Mouse (Mus musculus) hindbrain, embryonic 11.5 days (tissue): ENCODE measurements around the gene Kif5c. TPM values are rescaled to one million over a fixed set of nuclear protein-coding genes. Genes with fewer than 3 reads are reported as not detected.
A peak's percentile ranks its signal among the peaks of the same experiment; 100 is the strongest.

ENCODE experiments used
- ATAC-seq: fragments of 200-750 bp; cut with Nextera tagmentation; 2 replicates; pipeline ENCODE4 v1.8.0; 2017; ENCODE audit warnings: mild to moderate bottlenecking, moderate TSS enrichment, moderate library complexity; ENCODE audit not compliant: low FRiP score
- DNase-seq: peaks from one replicate; pipeline ENCODE4 v3.0.0-alpha.2; 2015; ENCODE audit warnings: low spot score
- H3K27ac ChIP-seq: fragments of 300-500 bp; sonication (generic); 2 replicates; pipeline ENCODE4 v1.5.1; 2014; ENCODE audit warnings: mild to moderate bottlenecking, low read depth, low read length
- H3K27me3 ChIP-seq: fragments of 300-500 bp; sonication (generic); 2 replicates; pipeline ENCODE4 v1.6.1; 2014; ENCODE audit warnings: mild to moderate bottlenecking, low read length, moderate library complexity, mixed read lengths; ENCODE audit not compliant: control insufficient read depth, insufficient read depth
- H3K36me3 ChIP-seq: fragments of 300-500 bp; sonication (generic); 2 replicates; pipeline ENCODE4 v1.6.1; 2014; ENCODE audit warnings: mild to moderate bottlenecking, low read length, moderate library complexity, mixed read lengths; ENCODE audit not compliant: control insufficient read depth, insufficient read depth
- H3K4me1 ChIP-seq: fragments of 300-500 bp; sonication (generic); replicated peaks from 2 replicates; pipeline ENCODE4 v1.6.1; 2014; ENCODE audit warnings: low read length, mixed read lengths; ENCODE audit not compliant: control insufficient read depth, insufficient read depth
- H3K4me2 ChIP-seq: fragments of 300-500 bp; sonication (generic); replicated peaks from 2 replicates; pipeline ENCODE4 v1.6.1; 2014; ENCODE audit warnings: mild to moderate bottlenecking, low read depth, low read length
- H3K4me3 ChIP-seq: fragments of 300-500 bp; sonication (generic); 2 replicates; pipeline ENCODE4 v1.5.1; 2014; ENCODE audit warnings: low read depth, low read length
- H3K9ac ChIP-seq: fragments of 300-500 bp; sonication (generic); 2 replicates; pipeline ENCODE4 v1.6.1; 2014; ENCODE audit warnings: low read depth, low read length
- H3K9me3 ChIP-seq: fragments of 300-500 bp; sonication (generic); 2 replicates; pipeline ENCODE4 v1.6.1; 2016; ENCODE audit warnings: low read length; ENCODE audit not compliant: control insufficient read depth
- WGBS: fragments of 180-500 bp; shearing (Covaris S2); extraction: QIAGEN DNeasy Blood & Tissue Kit; methylation state at CpG from one replicate; pipeline ENCODE4 v1.1.7; 2014; 5-methylcytosine and 5-hydroxymethylcytosine counted together
- polyA plus RNA-seq: library from polyadenylated mRNA; unstranded; fragments of >200 nt; fragmentation: Nextera tagmentation; extraction: Ambion mirVana; gene quantifications from 2 replicates; pipeline ENCODE4 v1.2.1, GENCODE M21; 2014

Kif5c gene
- polyA plus RNA-seq: 112 and 115 TPM in 2 replicates

- no peaks in the 10 kb centered on the region for H3K36me3 ChIP-seq
- peak within 1 kb of the TSS; percentile 83 for H3K4me3 ChIP-seq
- WGBS: 6% methylated on average over 40 of the region's 54 CpGs
- no peaks in the 10 kb centered on the region; the same call in 1 of the 2 replicates for H3K4me1 ChIP-seq
- H3K27me3 ChIP-seq: no peaks in the 10 kb centered on the region
- H3K9me3 ChIP-seq: no peaks in the 10 kb centered on the region
- H3K4me2 ChIP-seq: peak within 1 kb of the TSS; percentile 57
- peak; percentile 94 for DNase-seq
- peak within 1 kb of the TSS; percentile 93 for H3K9ac ChIP-seq
- H3K27ac ChIP-seq: peak within 1 kb of the TSS; percentile 75
- ATAC-seq: peak; percentile 98
Measured at GRCm38 (mm10) chr2:49618829-49619718, at the start of gene Kif5c. Gene Kif5c, plus strand, starts transcription at chr2:49619298.

- no peak overlapping the region for H3K27ac ChIP-seq
- DNase-seq (peak; percentile 19), ATAC-seq (no peak; the same call in 1 of the 2 replicates)
- no peaks in the 10 kb centered on the region for H3K27me3 ChIP-seq
- no peak overlapping the region for H3K4me2 ChIP-seq
- no peak overlapping the region for H3K4me3 ChIP-seq
- no peak overlapping the region for H3K9ac ChIP-seq
- 72% methylated on average over 16 of the region's 16 CpGs for WGBS
- no peaks in the 10 kb centered on the region for H3K9me3 ChIP-seq
- H3K4me1 ChIP-seq: no peaks in the 10 kb centered on the region
- H3K36me3 ChIP-seq: no peaks in the 10 kb centered on the region
Measured at GRCm38 (mm10) chr2:49569862-49570777, 49.0 kb upstream of the Kif5c start.

- no peak overlapping the region for H3K4me3 ChIP-seq
- H3K27ac ChIP-seq: no peak overlapping the region
- H3K4me2 ChIP-seq: no peak overlapping the region
- WGBS: 59% methylated on average over 6 of the region's 6 CpGs
- H3K9me3 ChIP-seq: no peaks in the 10 kb centered on the region
- no peak overlapping the region for H3K9ac ChIP-seq
- ATAC-seq: no peak; the same call in 1 of the 2 replicates
- no peaks in the 10 kb centered on the region for H3K4me1 ChIP-seq
- DNase-seq: no peak
- H3K27me3 ChIP-seq: no peaks in the 10 kb centered on the region
- no peaks in the 10 kb centered on the region for H3K36me3 ChIP-seq
Measured at GRCm38 (mm10) chr2:49570778-49571101, 48.4 kb upstream of the Kif5c start.

- Histone ChIP-seq H3K4me3 (no peak overlapping the region), H3K4me2 (no peak overlapping the region), H3K36me3 (no peaks in the 10 kb centered on the region), H3K27ac (no peak overlapping the region), H3K27me3 (no peaks in the 10 kb centered on the region), H3K9ac (no peak overlapping the region), H3K9me3 (no peaks in the 10 kb centered on the region), H3K4me1 (no peaks in the 10 kb centered on the region)
- WGBS: 73% methylated on average over 11 of the region's 11 CpGs
- peak; percentile 32; the same call in 1 of the 2 replicates for ATAC-seq
- DNase-seq: no peak
Measured at GRCm38 (mm10) chr2:49571159-49571920, 47.8 kb upstream of the Kif5c start.

- Histone ChIP-seq H3K36me3 (no peaks in the 10 kb centered on the region), H3K4me3 (no peak overlapping the region), H3K27me3 (no peaks in the 10 kb centered on the region), H3K4me1 (no peaks in the 10 kb centered on the region), H3K9me3 (no peaks in the 10 kb centered on the region), H3K9ac (no peak overlapping the region), H3K4me2 (no peak overlapping the region), H3K27ac (no peak overlapping the region)
- DNase-seq (peak; percentile 31), ATAC-seq (peak; percentile 65)
- WGBS: 56% methylated on average over 12 of the region's 12 CpGs
Measured at GRCm38 (mm10) chr2:49572111-49572642, 46.9 kb upstream of the Kif5c start.

- Histone ChIP-seq H3K4me1 (no peaks in the 10 kb centered on the region), H3K4me3 (no peak overlapping the region), H3K9ac (no peak overlapping the region), H3K9me3 (no peaks in the 10 kb centered on the region), H3K27me3 (no peaks in the 10 kb centered on the region), H3K27ac (no peak overlapping the region), H3K4me2 (no peak overlapping the region), H3K36me3 (no peaks in the 10 kb centered on the region)
- 75% methylated on average over 9 of the region's 9 CpGs for WGBS
- DNase-seq (no peak), ATAC-seq (no peak)
Measured at GRCm38 (mm10) chr2:49572684-49573083, 46.4 kb upstream of the Kif5c start.

GRCm38 (mm10) chr2:49573282-49573681 lies 45.8 kb upstream of the Kif5c start:
- H3K4me1 ChIP-seq: no peaks in the 10 kb centered on the region
- H3K9me3 ChIP-seq: no peaks in the 10 kb centered on the region
- H3K27me3 ChIP-seq: no peaks in the 10 kb centered on the region
- H3K9ac ChIP-seq: no peak overlapping the region
- DNase-seq (no peak), ATAC-seq (no peak)
- H3K4me3 ChIP-seq: no peak overlapping the region
- WGBS: 82% methylated on average over 3 of the region's 3 CpGs
- H3K36me3 ChIP-seq: no peaks in the 10 kb centered on the region
- H3K4me2 ChIP-seq: no peak overlapping the region
- no peak overlapping the region for H3K27ac ChIP-seq

- 77% methylated on average over 3 of the region's 3 CpGs for WGBS
- Histone ChIP-seq H3K27ac (no peak overlapping the region), H3K4me3 (no peak overlapping the region), H3K9me3 (no peaks in the 10 kb centered on the region), H3K4me2 (no peak overlapping the region), H3K9ac (no peak overlapping the region), H3K36me3 (no peaks in the 10 kb centered on the region), H3K4me1 (no peaks in the 10 kb centered on the region), H3K27me3 (no peaks in the 10 kb centered on the region)
- DNase-seq (no peak), ATAC-seq (no peak)
Measured at GRCm38 (mm10) chr2:49580585-49580984, 38.5 kb upstream of the Kif5c start.
